Mouse (Mus musculus) brain, embryonic 14.5 days (tissue): ENCODE measurements at regions not wholly inside any gene's neighbourhood (a gene's known extent, or its start where the extent isn't known, plus 50 kb on each side); places are given as distances from the start of the nearest gene placed in this dataset.

Experiments
- CTCF ChIP-seq: fragments of 200-500 bp; IDR thresholded peaks from 2 replicates; pipeline ENCODE4 v1.5.1; 2012; ENCODE audit warnings: inconsistent platforms, mild to moderate bottlenecking, moderate library complexity, borderline replicate concordance; ENCODE audit not compliant: insufficient read depth, insufficient read length; ENCODE audit errors: extremely low read depth
- POLR2A ChIP-seq: fragments of 200-500 bp; IDR thresholded peaks from 2 replicates; pipeline ENCODE4 v1.6.1; 2012; ENCODE audit warnings: mild to moderate bottlenecking, inconsistent platforms, borderline replicate concordance; ENCODE audit not compliant: poor library complexity, insufficient read depth, insufficient read length, severe bottlenecking; ENCODE audit errors: extremely low read depth

DNA sequence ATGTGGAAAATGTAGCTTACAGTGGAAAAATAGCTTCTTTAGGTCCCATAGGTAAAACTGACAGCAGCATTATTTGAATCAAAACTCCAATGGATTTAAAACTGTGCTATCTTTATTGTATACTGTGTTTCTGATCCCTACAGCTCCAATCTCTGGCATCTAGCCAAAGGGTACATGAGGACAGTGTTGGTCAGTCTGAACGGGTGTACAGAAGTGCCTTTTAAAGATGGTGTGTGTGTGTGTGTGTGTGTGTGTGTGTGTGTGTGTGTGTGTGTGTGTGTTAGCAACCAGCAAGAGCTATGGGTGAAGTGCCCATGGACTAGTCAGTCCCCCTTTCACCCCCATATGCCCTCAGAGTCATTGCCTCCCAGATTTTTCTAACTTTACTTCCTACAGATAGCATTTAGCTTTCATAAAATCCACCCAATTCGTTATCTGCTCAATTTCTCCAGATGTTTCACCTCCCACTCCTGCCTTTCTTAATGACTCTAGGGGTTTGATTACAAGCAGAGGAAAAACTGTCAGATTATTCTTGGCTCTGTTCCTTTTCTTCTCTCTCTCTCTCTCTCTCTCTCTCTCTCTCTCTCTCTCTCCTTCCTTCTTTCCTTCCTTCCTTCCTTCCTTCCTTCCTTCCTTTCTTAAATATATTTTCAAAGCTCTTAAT is 404.8 kb downstream of the Inhba start:
- TF ChIP-seq CTCF (no peak), POLR2A (no peak)
